Mouse (Mus musculus): Measurements from ENCODE around the gene Abi2.

Abi2 gene

GRCm38 (mm10) chr1:60489660-60490059 lies 80.2 kb downstream of the Abi2 start:
- DNase-seq (ENCODE audit: low spot score in 2 of 2): no peak

- no peak for DNase-seq (ENCODE audit: low spot score in 2 of 2)
Measured at GRCm38 (mm10) chr1:60490510-60490909, 81.1 kb downstream of the Abi2 start.

- no peak for DNase-seq (ENCODE audit: low spot score in 2 of 2)
Measured at GRCm38 (mm10) chr1:60492404-60492803, 83.0 kb downstream of the Abi2 start.

GRCm38 (mm10) chr1:60493421-60493820 lies 84.0 kb downstream of the Abi2 start:
- no peak for DNase-seq (ENCODE audit: low spot score in 2 of 2)

GRCm38 (mm10) chr1:60503456-60503855 lies 94.0 kb downstream of the Abi2 start:
- DNase-seq (ENCODE audit: low spot score in 2 of 2): no peak

- DNase-seq (ENCODE audit: low spot score in 2 of 2): no peak
Measured at GRCm38 (mm10) chr1:60510584-60510983, 101.2 kb downstream of the Abi2 start.

- DNase-seq (ENCODE audit: low spot score in 2 of 2): no peak
Measured at GRCm38 (mm10) chr1:60530107-60530506, 120.7 kb downstream of the Abi2 start.

GRCm38 (mm10) chr1:60530636-60531035 lies 121.2 kb downstream of the Abi2 start:
- no peak for DNase-seq (ENCODE audit: low spot score in 2 of 2)

Measured in frontal cortex, postnatal 10 days (tissue).